Mouse (Mus musculus) activated CD4-positive, CD25-positive, alpha-beta regulatory T cell, adult 4 months (primary cell): Measurements from ENCODE around the gene Pak6. TPM values are rescaled to one million over a fixed set of nuclear protein-coding genes. Genes with fewer than 3 reads are reported as not detected.

Experiments used
- ATAC-seq: one replicate; pipeline ENCODE4 v1.8.0; 2017
- polyA plus RNA-seq, 2 experiments: library from polyadenylated mRNA; unstranded; fragments of 100-300 nt; shearing (Covaris generic); gene quantifications; one replicate each; pipeline ENCODE4 v1.2.1; 2017

The Pak6 gene
- polyA plus RNA-seq, 2 experiments from 2014 or later = not detected

GRCm38 (mm10) chr2:118730622-118730915 lies 67.5 kb downstream of the Pak6 start:
- ATAC-seq = no peak

- no peak for ATAC-seq
Observed at GRCm38 (mm10) chr2:118731981-118732380, 68.9 kb downstream of the Pak6 start.

- no peak for ATAC-seq
Observed at GRCm38 (mm10) chr2:118733341-118733740, 70.2 kb downstream of the Pak6 start.

- no peak for ATAC-seq
Observed at GRCm38 (mm10) chr2:118740341-118740740, 77.2 kb downstream of the Pak6 start.

DNA sequence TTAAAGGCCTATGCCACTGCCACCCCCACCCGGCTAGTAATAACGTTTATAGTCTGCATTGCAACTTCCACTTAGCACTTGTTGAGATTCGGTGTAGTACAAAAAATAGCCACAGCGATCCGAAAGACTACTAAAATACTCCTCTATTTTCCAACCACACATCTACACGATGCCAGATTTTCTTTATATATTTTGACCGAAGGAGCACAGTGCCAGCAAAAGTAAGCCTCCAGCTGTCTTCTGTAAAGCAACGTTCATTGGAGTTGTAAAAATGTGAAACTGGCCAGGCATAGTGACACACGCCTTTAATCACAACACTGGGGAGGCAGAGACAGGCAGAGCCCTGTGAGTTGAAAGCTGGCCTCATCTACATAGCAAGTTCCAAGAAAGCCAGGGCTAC lies 78.1 kb downstream of the Pak6 start:
- ATAC-seq = no peak

GRCm38 (mm10) chr2:118743261-118743943 lies 80.3 kb downstream of the Pak6 start:
- ATAC-seq = no peak

GRCm38 (mm10) chr2:118744621-118745020 lies 81.5 kb downstream of the Pak6 start:
- no peak for ATAC-seq

GRCm38 (mm10) chr2:118745232-118745884 lies 82.3 kb downstream of the Pak6 start, which contains the start of gene Inafm2:
Gene Inafm2, plus strand, starts transcription at chr2:118745758.
- ATAC-seq = peak; percentile 88

- peak; percentile 20 for ATAC-seq
Observed at GRCm38 (mm10) chr2:118745915-118746901, 83.1 kb downstream of the Pak6 start.

DNA sequence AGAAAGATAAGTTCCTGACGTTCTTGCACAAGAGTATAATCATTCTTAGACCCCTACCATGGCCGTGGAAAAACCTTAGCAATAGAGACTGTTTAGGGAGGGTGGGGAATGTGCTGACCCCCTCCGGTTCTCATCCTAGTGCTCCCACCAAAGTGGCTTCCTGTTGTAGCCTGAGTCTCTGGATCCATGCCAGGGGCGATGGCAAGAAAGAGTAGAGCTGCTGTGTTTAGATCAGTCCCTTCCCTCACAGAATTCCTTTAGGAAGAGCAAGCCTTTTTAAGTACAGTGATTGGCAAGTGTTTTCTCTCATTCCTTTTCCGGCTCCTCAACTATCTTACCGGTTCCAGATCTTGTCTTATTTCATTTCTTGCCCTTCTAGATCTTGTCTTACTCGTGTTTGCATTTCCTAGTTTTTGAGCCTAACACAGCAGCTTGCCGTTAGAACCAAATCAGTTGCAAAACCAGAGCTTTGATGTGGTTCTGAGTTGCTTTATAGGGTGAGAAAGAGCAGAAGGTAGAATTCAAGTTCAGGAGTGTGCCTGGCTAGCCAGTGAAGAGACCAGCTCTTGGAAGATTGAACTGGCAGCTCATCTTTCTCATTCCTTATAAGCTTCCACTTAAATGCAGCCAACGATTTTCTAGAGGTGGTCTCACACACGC lies 84.3 kb downstream of the Pak6 start:
- no peak for ATAC-seq

Other genes with a start within 250 kb of the Pak6 start
- gene Srp14, start 183.6 kb upstream of the Pak6 start, polyA plus RNA-seq = 100 to 1,000 TPM; 294 to 327 TPM
- under 1 TPM; 0.18 to 0.19 TPM for gene Bmf, start 113.6 kb upstream of the Pak6 start, polyA plus RNA-seq
- gene Bub1b, start 65.1 kb upstream of the Pak6 start, polyA plus RNA-seq = 10 to 100 TPM; 11.4 to 18.8 TPM
- not detected for gene Ankrd63, start 40.7 kb downstream of the Pak6 start, polyA plus RNA-seq
- gene Plcb2, start 65.1 kb downstream of the Pak6 start, polyA plus RNA-seq = 10 to 100 TPM; 17.4 to 20.2 TPM
- gene Inafm2, start 82.5 kb downstream of the Pak6 start, polyA plus RNA-seq = 10 to 100 TPM; 19.8 to 27.2 TPM
- gene Ccdc9b, start 99.4 kb downstream of the Pak6 start, polyA plus RNA-seq = not detected
- not detected for gene Phgr1, start 109.5 kb downstream of the Pak6 start, polyA plus RNA-seq
- under 1 TPM in 1 of 2 experiments, not detected in 1; 0.25 TPM for gene Disp2, start 116.4 kb downstream of the Pak6 start, polyA plus RNA-seq
- 10 to 100 TPM; 23.7 to 30.8 TPM for gene Knstrn, start 150.7 kb downstream of the Pak6 start, polyA plus RNA-seq
- 10 to 100 TPM; 37.3 to 58.1 TPM for gene Ivd, start 198.7 kb downstream of the Pak6 start, polyA plus RNA-seq
- gene Bahd1, start 237.1 kb downstream of the Pak6 start, polyA plus RNA-seq = 1 to 10 TPM; 3.6 TPM